Mouse (Mus musculus): ENCODE measurements around the gene Ddhd1. TPM values are rescaled to one million over a fixed set of nuclear protein-coding genes. Genes with fewer than 3 reads are reported as not detected.

The Ddhd1 gene
- polyA plus RNA-seq, 1 experiment: 37.6 TPM

DNA sequence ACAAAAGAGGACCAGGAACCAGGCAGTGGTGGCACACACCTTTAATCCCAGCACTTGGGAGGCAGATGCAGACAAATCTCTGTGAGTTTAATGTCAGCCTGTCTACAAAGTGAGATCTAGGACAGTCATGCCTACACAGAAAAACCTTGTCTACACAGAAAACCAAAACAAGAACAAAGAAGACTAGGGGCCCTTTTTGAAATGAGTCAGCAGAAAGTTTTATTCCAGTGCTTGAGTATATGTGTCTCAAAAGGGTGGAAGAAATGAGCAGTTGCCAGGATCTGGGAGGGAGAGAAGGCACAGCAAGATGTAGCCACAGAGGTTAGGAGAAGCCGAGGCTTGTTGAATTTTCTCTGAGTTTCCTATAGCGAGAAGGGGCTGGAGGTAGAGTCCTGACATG lies 35.9 kb upstream of the Ddhd1 start:
- Histone ChIP-seq H3K4me1 (ENCODE audit: control insufficient read depth, insufficient read depth, low read length) (no peaks in the 10 kb centered on the region), H3K9ac (ENCODE audit: low read depth, poor library complexity, severe bottlenecking) (no peak overlapping the region), H3K27me3 (ENCODE audit: control insufficient read depth, insufficient read depth, low read length, poor library complexity, severe bottlenecking) (no peaks in the 10 kb centered on the region; the same call in 1 of the 2 replicates), H3K9me3 (replicated peaks; ENCODE audit: control insufficient read depth, insufficient read depth, low read length, poor library complexity, severe bottlenecking) (no peaks in the 10 kb centered on the region), H3K4me3 (ENCODE audit: low read depth, low read length) (no peak overlapping the region), H3K27ac (ENCODE audit: insufficient read depth, low read length) (no peak overlapping the region), H3K36me3 (ENCODE audit: control insufficient read depth, insufficient read depth, low read length, poor library complexity, severe bottlenecking) (no peaks in the 10 kb centered on the region)
- TF ChIP-seq POLR2A (IDR thresholded peaks at IDR 0.05; ENCODE audit: insufficient read depth, low read length): no peak
- no peak for TF ChIP-seq CTCF (IDR thresholded peaks at IDR 0.05; ENCODE audit: low read depth, low read length)
- no peak for TF ChIP-seq EP300 (IDR thresholded peaks at IDR 0.05; ENCODE audit: insufficient read depth, low read depth, low read length)

- no peaks in the 10 kb centered on the region; the same call in 1 of the 2 replicates for H3K27me3 ChIP-seq (ENCODE audit: control insufficient read depth, insufficient read depth, low read length, poor library complexity, severe bottlenecking)
- no peaks in the 10 kb centered on the region for H3K9me3 ChIP-seq (replicated peaks; ENCODE audit: control insufficient read depth, insufficient read depth, low read length, poor library complexity, severe bottlenecking)
- TF ChIP-seq EP300 (IDR thresholded peaks at IDR 0.05; ENCODE audit: insufficient read depth, low read depth, low read length): no peak
- TF ChIP-seq CTCF (IDR thresholded peaks at IDR 0.05; ENCODE audit: low read depth, low read length): no peak
- TF ChIP-seq POLR2A (IDR thresholded peaks at IDR 0.05; ENCODE audit: insufficient read depth, low read length): no peak
- peak overlapping the region; percentile 75 for H3K4me3 ChIP-seq (ENCODE audit: low read depth, low read length)
- H3K9ac ChIP-seq (ENCODE audit: low read depth, poor library complexity, severe bottlenecking): peak overlapping the region; percentile 66
- H3K4me1 ChIP-seq (ENCODE audit: control insufficient read depth, insufficient read depth, low read length): no peaks in the 10 kb centered on the region
- H3K36me3 ChIP-seq (ENCODE audit: control insufficient read depth, insufficient read depth, low read length, poor library complexity, severe bottlenecking): no peaks in the 10 kb centered on the region
- no peak overlapping the region for H3K27ac ChIP-seq (ENCODE audit: insufficient read depth, low read length)
These were observed 32.7 kb upstream of the Ddhd1 start for GRCm38 (mm10) chr14:45690520-45691246.

DNA sequence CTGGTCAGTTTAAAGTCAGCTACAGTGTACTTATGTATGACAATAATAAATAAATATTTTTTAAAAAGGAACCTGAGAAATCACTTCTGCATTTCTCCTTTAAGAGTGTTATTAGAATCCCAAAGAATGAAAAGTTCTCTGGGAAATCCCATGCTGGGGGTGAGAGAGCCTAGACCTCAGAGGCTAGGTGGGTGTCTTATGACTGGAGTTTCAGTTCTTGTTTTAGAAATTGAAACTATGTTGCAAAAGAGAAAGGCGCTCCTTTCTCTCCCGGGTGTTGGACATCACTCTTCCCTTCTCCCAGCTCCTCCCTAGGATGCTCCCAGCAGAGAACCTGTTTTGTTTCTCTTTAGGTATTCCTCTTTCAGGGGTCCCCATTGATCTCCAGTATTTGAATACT lies 27.4 kb upstream of the Ddhd1 start:
- H3K4me3 ChIP-seq (ENCODE audit: low read depth, low read length): no peak overlapping the region
- no peak overlapping the region for H3K27ac ChIP-seq (ENCODE audit: insufficient read depth, low read length)
- no peak overlapping the region for H3K9ac ChIP-seq (ENCODE audit: low read depth, poor library complexity, severe bottlenecking)
- H3K4me1 ChIP-seq (ENCODE audit: control insufficient read depth, insufficient read depth, low read length): no peaks in the 10 kb centered on the region
- H3K36me3 ChIP-seq (ENCODE audit: control insufficient read depth, insufficient read depth, low read length, poor library complexity, severe bottlenecking): no peaks in the 10 kb centered on the region
- no peaks in the 10 kb centered on the region for H3K27me3 ChIP-seq (ENCODE audit: control insufficient read depth, insufficient read depth, low read length, poor library complexity, severe bottlenecking)
- TF ChIP-seq CTCF (IDR thresholded peaks at IDR 0.05; ENCODE audit: low read depth, low read length) (no peak), POLR2A (IDR thresholded peaks at IDR 0.05; ENCODE audit: insufficient read depth, low read length) (no peak), EP300 (IDR thresholded peaks at IDR 0.05; ENCODE audit: insufficient read depth, low read depth, low read length) (no peak)
- H3K9me3 ChIP-seq (replicated peaks; ENCODE audit: control insufficient read depth, insufficient read depth, low read length, poor library complexity, severe bottlenecking): no peaks in the 10 kb centered on the region

- 0 out of 2 replicates have a peak, but pooled peaks cover 1% of the 10 kb centered on the region for H3K27me3 ChIP-seq (ENCODE audit: control insufficient read depth, insufficient read depth, low read length, poor library complexity, severe bottlenecking)
- H3K9ac ChIP-seq (ENCODE audit: low read depth, poor library complexity, severe bottlenecking): no peak overlapping the region
- peaks cover 7% of the 10 kb centered on the region; the same call in 1 of the 2 replicates for H3K9me3 ChIP-seq (replicated peaks; ENCODE audit: control insufficient read depth, insufficient read depth, low read length, poor library complexity, severe bottlenecking)
- no peak overlapping the region for H3K27ac ChIP-seq (ENCODE audit: insufficient read depth, low read length)
- H3K4me3 ChIP-seq (ENCODE audit: low read depth, low read length): no peak overlapping the region
- H3K4me1 ChIP-seq (ENCODE audit: control insufficient read depth, insufficient read depth, low read length): no peaks in the 10 kb centered on the region
- TF ChIP-seq CTCF (IDR thresholded peaks at IDR 0.05; ENCODE audit: low read depth, low read length): no peak
- no peak for TF ChIP-seq POLR2A (IDR thresholded peaks at IDR 0.05; ENCODE audit: insufficient read depth, low read length)
- no peak for TF ChIP-seq EP300 (IDR thresholded peaks at IDR 0.05; ENCODE audit: insufficient read depth, low read depth, low read length)
- H3K36me3 ChIP-seq (ENCODE audit: control insufficient read depth, insufficient read depth, low read length, poor library complexity, severe bottlenecking): no peaks in the 10 kb centered on the region
These were observed 18.8 kb upstream of the Ddhd1 start for GRCm38 (mm10) chr14:45676722-45677121.

GRCm38 (mm10) chr14:45668325-45668724 lies 10.4 kb upstream of the Ddhd1 start:
- H3K4me1 ChIP-seq (ENCODE audit: control insufficient read depth, insufficient read depth, low read length): no peaks in the 10 kb centered on the region
- no peak overlapping the region for H3K27ac ChIP-seq (ENCODE audit: insufficient read depth, low read length)
- no peaks in the 10 kb centered on the region for H3K27me3 ChIP-seq (ENCODE audit: control insufficient read depth, insufficient read depth, low read length, poor library complexity, severe bottlenecking)
- no peak overlapping the region for H3K9ac ChIP-seq (ENCODE audit: low read depth, poor library complexity, severe bottlenecking)
- H3K9me3 ChIP-seq (replicated peaks; ENCODE audit: control insufficient read depth, insufficient read depth, low read length, poor library complexity, severe bottlenecking): peaks cover 7% of the 10 kb centered on the region; the same call in 1 of the 2 replicates
- TF ChIP-seq POLR2A (IDR thresholded peaks at IDR 0.05; ENCODE audit: insufficient read depth, low read length) (no peak), EP300 (IDR thresholded peaks at IDR 0.05; ENCODE audit: insufficient read depth, low read depth, low read length) (no peak), CTCF (IDR thresholded peaks at IDR 0.05; ENCODE audit: low read depth, low read length) (no peak)
- no peak overlapping the region for H3K4me3 ChIP-seq (ENCODE audit: low read depth, low read length)
- H3K36me3 ChIP-seq (ENCODE audit: control insufficient read depth, insufficient read depth, low read length, poor library complexity, severe bottlenecking): no peaks in the 10 kb centered on the region

GRCm38 (mm10) chr14:45667231-45667630 lies 9.3 kb upstream of the Ddhd1 start:
- H3K9me3 ChIP-seq (replicated peaks; ENCODE audit: control insufficient read depth, insufficient read depth, low read length, poor library complexity, severe bottlenecking): peaks cover 6% of the 10 kb centered on the region; the same call in 1 of the 2 replicates
- H3K4me3 ChIP-seq (ENCODE audit: low read depth, low read length): no peak overlapping the region
- H3K4me1 ChIP-seq (ENCODE audit: control insufficient read depth, insufficient read depth, low read length): no peaks in the 10 kb centered on the region
- no peaks in the 10 kb centered on the region for H3K27me3 ChIP-seq (ENCODE audit: control insufficient read depth, insufficient read depth, low read length, poor library complexity, severe bottlenecking)
- TF ChIP-seq EP300 (IDR thresholded peaks at IDR 0.05; ENCODE audit: insufficient read depth, low read depth, low read length): no peak
- no peak for TF ChIP-seq CTCF (IDR thresholded peaks at IDR 0.05; ENCODE audit: low read depth, low read length)
- no peak for TF ChIP-seq POLR2A (IDR thresholded peaks at IDR 0.05; ENCODE audit: insufficient read depth, low read length)
- H3K27ac ChIP-seq (ENCODE audit: insufficient read depth, low read length): no peak overlapping the region
- H3K36me3 ChIP-seq (ENCODE audit: control insufficient read depth, insufficient read depth, low read length, poor library complexity, severe bottlenecking): no peaks in the 10 kb centered on the region
- no peak overlapping the region for H3K9ac ChIP-seq (ENCODE audit: low read depth, poor library complexity, severe bottlenecking)
